Mouse (Mus musculus) layer of hippocampus, adult 8-10 months (tissue): ENCODE data around the gene Colgalt1. TPM values are rescaled to one million over a fixed set of nuclear protein-coding genes. Genes with fewer than 3 reads are reported as not detected.

Experiments
- DNase-seq, 2 experiments: peaks; one replicate each; pipeline ENCODE4 v3.0.0; 2022; ENCODE audit warnings: low spot score in 2 of 2
- total RNA-seq, 4 experiments: library from RNA; stranded (reverse); gene quantifications; 2 replicates each; pipeline ENCODE4 v1.2.4; 2022

The Colgalt1 gene
- total RNA-seq, 4 experiments from 2014 or later, result 53.2 to 59.7 (median 53.8) TPM

DNA sequence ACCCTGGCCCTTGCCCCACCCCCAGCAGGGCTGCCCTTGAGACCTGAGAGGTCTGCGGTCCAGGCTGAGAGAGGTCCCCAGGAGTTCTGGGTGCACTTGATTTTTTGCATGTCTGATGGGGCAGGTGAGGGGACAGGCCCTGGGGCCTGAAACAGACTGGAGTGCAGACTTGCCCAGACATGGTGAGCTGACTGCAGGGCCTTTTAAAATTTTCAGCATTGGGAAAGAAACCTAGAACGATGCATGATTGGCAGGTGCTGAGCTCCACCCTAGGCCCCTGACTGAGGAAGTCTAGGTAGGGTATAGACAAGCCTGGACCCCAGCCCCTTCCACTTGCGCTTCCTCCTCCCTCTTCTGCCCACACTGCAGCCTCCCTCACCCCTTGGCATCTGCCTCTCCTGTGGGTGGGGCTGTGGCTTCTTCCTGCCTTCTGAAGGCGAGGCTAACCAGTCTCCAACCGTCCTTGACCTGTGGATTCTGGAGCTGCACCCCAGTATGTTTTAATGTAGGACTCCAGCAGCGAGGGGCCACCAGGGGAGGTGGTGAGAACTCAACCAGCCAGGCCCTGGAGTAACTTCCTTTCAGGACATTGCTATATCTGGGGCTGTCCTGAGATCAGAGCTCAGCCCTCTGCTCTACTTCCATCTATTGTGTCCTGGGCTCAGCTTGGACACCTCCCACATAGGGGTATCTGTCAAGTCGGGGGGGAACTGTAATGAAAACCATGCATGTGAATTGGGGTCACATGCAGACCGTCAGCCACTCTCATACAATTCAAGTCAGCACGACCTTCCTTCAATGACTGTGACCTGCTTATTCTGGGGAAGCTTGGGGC is 16.7 kb downstream of the Colgalt1 start:
- DNase-seq, result no peak

- no peak for DNase-seq
Observed at GRCm38 (mm10) chr8:71628396-71629095, 17.7 kb downstream of the Colgalt1 start.

DNA sequence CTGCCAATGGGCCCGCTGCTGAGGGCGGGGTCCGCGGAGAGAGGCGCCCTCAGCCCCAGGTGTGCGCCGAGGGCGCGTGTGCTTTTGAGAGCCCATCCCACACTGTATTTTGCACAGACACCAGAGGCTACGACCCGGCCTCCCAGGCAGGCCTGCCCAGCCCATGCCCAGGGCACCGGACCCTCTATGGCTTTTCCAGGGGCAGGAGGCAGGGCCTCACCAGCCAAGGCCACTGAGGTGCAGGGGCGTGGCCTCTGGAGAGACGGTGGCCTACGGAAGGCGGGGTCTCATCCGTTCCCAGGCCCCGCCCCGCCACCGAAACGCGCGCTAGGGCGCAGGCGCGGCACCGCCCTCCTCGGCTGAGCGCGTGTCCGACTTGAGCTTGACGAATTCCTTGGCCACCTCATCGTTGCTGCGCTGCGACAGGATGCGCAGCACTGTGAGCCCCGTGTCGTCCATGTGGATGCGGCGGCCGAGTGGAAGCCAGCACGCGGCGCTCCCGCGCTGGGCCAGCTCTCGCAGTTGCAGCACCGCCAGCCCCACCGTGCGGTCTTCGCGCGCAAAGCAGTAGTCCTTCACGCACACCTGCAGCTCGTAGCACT is 18.4 kb downstream of the Colgalt1 start:
- peak; percentile 87 to 90 for DNase-seq

- no peak for DNase-seq
Observed at GRCm38 (mm10) chr8:71629781-71630212, 19.0 kb downstream of the Colgalt1 start.

- DNase-seq, result no peak
Observed at GRCm38 (mm10) chr8:71630761-71631160, 20.0 kb downstream of the Colgalt1 start.

DNA sequence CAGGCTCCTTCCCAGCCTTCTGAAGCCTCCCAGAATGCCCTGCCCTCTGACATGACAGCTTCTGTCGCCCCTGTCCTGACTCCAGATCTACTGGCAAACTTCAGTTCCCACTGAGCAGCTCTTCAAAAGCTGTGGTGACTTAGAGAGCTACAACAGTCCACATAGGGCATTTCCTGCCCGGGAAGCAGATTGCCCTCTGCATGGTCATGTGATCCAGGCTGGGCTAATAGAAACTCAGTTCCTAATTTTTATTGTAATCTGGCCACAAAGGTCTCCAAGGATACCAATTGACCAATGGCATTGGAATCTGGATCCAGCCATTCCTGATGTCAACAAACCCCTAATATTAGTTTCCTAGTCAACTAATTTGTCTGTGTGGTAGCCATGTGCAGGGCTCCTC is 21.1 kb downstream of the Colgalt1 start:
- DNase-seq, result no peak

DNA sequence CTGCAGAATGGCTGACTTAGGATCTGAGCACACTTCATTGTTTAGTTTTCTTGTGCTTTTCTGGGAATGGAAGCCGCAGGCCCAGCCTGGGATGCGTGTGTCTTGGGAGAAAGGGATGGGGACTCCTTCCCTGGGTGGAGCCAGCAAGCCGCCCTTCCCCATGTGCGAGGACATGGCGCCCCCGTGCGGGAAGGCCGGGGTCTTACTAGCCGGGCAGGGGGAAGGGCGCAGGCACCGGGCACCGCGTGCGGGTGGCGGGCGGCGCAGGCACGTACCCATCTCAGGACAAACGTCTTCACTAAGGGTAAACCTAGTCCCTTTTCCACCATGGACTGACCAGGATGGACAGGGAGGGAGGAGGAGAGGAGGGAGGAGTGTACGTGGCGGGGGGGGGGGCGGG is 22.4 kb downstream of the Colgalt1 start:
- DNase-seq, result no peak

GRCm38 (mm10) chr8:71633981-71634667 is 23.3 kb downstream of the Colgalt1 start:
- DNase-seq, result no peak

DNA sequence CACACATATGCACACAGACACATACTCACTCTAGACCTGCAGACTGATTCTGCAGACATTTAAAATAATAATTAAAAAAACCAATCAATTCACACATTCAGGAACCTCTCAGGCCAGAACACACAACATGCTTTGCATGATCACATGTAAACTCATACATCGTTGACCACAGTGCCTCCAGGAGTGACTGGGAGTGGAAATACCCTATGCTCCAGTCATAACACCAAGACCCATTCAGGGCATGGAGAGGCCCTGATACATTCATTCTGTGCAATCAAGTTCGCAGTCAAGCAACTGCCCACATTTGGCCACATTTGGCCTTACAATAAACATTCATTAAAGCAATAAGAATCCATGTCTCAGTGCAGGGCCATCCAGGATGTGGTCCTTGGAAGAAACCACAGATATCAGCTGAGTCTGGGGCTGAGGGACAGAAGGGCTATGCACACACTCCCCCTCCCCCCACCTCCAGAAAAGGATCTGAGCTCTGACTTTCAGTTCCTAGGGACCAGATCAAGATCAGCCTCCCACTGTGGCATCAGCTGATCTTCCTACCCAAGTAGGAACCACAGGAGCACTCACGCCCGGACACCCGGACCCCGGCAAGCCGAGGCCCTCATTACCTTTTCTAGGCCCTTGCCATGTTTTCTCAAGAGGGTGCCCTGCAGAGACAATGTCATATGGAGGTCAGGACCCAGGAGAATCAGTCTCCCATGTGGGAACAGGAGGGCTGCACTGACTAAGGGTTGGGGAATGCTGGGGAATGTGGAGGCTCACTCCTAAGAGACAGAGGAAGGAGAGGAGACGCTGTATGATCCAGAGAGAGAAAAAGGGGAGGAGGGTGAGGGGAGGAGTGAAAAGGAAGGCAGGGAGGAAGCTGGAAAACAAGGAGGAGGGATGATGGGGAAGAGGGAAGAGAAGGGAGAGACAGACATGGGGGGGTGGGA is 26.6 kb downstream of the Colgalt1 start:
- DNase-seq, result no peak

GRCm38 (mm10) chr8:71638321-71638720 is 27.5 kb downstream of the Colgalt1 start:
- no peak for DNase-seq

GRCm38 (mm10) chr8:71639318-71639717 is 28.5 kb downstream of the Colgalt1 start:
- DNase-seq, result no peak

DNA sequence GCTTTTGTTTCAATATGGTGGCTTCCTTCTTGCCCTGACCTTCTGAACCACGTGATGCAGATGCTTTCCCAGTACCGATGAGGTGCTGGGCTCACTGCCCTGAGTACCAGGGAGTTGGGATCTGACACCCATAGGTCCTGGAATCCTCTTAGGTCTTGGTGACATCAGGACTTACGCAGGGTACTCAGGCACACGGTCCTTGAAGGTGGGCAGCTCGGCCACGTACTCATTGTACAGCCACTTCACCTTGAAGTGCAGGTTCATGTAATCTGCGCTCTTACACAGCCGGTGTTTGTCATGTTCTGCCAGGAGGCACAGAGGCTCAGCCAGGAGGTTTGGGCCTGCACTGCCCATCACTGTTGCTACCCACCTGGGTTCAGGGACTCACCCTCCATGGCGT is 34.7 kb downstream of the Colgalt1 start:
- DNase-seq, result no peak

DNA sequence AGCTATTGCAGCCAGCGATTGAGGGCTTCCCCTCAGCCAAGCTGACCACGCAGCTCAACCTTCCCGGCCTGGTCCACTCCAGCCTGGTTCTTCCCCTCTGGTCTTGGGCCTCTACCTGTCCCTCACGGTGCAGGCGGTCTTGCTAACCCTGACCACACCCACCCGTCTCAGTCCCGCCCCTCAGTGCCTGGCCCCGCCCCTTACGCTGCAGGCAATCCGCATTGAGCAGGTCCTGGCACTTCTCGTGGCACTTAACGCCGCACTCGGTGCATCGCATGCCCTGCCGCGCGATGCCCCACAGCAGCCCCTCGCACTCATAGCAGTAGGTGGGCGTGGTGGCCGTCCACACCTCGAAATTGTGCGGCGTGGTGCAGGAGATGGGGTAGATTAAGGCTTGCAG is 43.8 kb downstream of the Colgalt1 start:
- DNase-seq, result no peak

GRCm38 (mm10) chr8:71657816-71658215 is 47.0 kb downstream of the Colgalt1 start:
- no peak for DNase-seq

- DNase-seq, result no peak
Observed at GRCm38 (mm10) chr8:71658515-71659049, 47.8 kb downstream of the Colgalt1 start.

- DNase-seq, result no peak
Observed at GRCm38 (mm10) chr8:71659751-71660150, 49.0 kb downstream of the Colgalt1 start.

DNA sequence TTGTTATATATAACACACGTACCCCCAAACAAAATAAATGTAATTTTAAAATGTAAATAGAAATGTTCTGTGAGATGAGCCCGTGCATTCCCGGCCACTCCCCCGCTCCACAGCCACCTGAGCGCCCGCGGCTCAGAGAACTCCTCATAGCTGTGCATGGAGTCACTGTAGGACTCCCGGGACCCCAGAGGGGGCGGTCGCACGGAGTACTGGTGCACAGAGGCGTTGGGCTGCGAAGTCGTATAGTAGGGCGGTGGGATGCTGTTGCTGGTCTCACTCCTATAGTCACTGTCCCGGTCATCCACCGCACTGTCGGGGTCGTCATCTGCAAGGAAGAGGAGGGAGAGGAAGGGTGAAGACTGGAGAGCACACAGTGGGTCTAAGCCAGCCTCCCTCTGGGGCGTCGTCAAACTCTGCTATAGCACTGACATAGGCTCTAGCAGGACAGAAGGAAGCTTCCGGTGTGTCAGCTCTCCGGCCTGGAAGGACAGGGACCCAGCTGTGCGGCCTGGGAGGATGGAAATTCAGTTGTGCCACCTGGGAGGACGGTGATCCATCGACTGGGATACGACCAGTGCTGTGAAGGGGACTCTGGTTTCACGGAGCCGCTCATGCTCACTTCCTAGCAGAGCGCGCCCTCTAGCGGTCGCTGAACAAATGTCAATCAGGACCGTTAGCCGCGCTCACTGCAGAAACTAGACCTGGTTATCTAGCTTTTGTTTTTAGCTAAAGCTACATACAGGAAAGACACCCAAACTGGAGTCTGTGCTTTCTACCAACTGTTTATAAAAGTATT is 49.7 kb downstream of the Colgalt1 start:
- peak; percentile 71 to 88 for DNase-seq

GRCm38 (mm10) chr8:71665331-71666130 is 54.7 kb downstream of the Colgalt1 start:
- DNase-seq, result no peak

- DNase-seq, result no peak
Observed at GRCm38 (mm10) chr8:71666855-71667254, 56.1 kb downstream of the Colgalt1 start.
